Mouse (Mus musculus) small intestine, adult 2 months (tissue): ENCODE measurements around the gene Efcab9.

Source experiments
- CTCF ChIP-seq: fragments of 200-500 bp; IDR thresholded peaks from 2 replicates; pipeline ENCODE4 v1.5.1; 2012; ENCODE audit warnings: low read depth, mild to moderate bottlenecking, control low read depth, inconsistent platforms, low read length, moderate library complexity, mixed read lengths; ENCODE audit not compliant: insufficient replicate concordance, insufficient read length; ENCODE audit errors: extremely low read depth
- POLR2A ChIP-seq: fragments of 200-500 bp; IDR thresholded peaks from 2 replicates; pipeline ENCODE4 v1.6.1; 2012; ENCODE audit warnings: low read depth, mild to moderate bottlenecking, control low read depth, inconsistent platforms, low read length, moderate library complexity

DNA sequence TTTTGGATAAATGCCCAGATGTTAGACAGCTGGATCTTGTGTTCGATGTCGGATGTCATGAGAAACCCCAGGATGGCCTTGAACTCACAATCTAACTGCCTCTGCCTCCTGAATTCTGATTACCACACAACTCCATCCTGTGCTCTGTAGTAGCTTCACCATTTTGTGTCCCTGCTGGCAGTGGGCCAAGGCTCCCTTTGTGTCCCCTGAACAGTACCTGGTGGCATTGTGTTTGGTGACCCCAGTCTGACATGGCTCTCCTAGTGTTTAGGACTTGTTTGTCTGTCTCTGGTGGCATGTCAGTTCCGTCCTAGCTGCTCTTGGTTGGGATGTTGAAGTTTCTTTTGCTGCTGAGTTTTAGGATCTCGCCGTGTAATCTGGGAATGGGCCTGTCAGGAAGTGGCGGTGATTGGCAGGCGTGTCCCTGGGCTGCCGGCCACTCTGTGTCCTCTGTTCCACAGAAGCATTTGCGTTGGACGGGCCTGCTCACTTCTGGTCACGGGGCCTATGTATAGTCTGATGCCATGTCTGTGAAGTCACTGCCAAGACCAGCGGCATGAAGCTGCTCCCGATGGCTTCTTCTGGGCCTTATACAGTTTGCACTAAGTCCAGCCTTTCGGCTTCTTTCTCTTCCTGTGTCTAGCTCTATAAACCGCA is 36.9 kb upstream of the Efcab9 start:
- no peak for TF ChIP-seq CTCF
- no peak for TF ChIP-seq POLR2A
